Mouse (Mus musculus) C2C12 (cell line): ENCODE measurements around the gene Hspa8.

Source experiments
- CTCF ChIP-seq: IDR thresholded peaks from one replicate; pipeline ENCODE4 v1.5.1; 2011; ENCODE audit not compliant: control insufficient read depth, insufficient read depth, insufficient read length
- MYOD1 ChIP-seq: IDR thresholded peaks from one replicate; pipeline ENCODE4 v1.6.1; 2011; ENCODE audit warnings: low read depth; ENCODE audit not compliant: control insufficient read depth, insufficient read length
- MYOG ChIP-seq: IDR thresholded peaks from one replicate; pipeline ENCODE4 v1.6.1; 2011; ENCODE audit not compliant: control insufficient read depth, insufficient read length; ENCODE audit errors: extremely low read depth
- USF1 ChIP-seq: IDR thresholded peaks from one replicate; pipeline ENCODE4 v1.6.1; 2011; ENCODE audit warnings: low read depth, mild to moderate bottlenecking, control low read depth, moderate library complexity

GRCm38 (mm10) chr9:40766058-40766605, 34.7 kb upstream of the Hspa8 start:
- TF ChIP-seq CTCF (no peak), MYOD1 (no peak), USF1 (no peak), MYOG (no peak)
